Mouse (Mus musculus) thymus, postnatal 10 days (tissue): ENCODE measurements around the gene Prr5l.
A peak's percentile ranks its signal among the peaks of the same experiment; 100 is the strongest.

Source experiments
- DNase-seq, 2 experiments: peaks; one replicate each; pipeline ENCODE4 v3.0.0; 2021; ENCODE audit warnings: low spot score in 2 of 2

The Prr5l gene

DNA sequence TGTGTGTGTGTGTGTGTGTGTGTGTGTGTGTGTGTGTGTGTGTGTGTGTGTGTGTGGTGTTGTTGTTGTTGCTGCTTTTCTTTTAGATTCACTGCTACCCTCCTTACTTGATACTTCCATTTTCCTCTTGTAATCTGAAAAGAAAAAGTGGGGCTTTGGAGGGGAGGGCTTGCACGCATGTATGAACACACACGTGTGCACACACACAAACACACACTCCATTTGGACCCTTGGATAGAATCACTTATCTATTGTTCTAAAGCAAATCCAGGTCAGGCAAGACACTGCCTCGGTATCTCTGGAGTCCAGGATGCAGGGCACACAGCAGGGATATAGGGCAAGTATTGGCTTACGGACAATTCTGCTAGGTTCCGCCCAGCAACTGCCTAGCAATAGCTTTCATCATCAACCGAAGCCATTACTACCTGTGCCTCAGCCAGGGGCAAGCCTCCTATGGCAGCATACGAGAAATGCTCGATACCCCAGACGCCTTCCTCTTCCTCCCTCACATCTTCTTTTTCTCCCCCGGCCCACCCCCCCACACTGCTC is 159.4 kb downstream of the Prr5l start:
- DNase-seq: no peak

DNA sequence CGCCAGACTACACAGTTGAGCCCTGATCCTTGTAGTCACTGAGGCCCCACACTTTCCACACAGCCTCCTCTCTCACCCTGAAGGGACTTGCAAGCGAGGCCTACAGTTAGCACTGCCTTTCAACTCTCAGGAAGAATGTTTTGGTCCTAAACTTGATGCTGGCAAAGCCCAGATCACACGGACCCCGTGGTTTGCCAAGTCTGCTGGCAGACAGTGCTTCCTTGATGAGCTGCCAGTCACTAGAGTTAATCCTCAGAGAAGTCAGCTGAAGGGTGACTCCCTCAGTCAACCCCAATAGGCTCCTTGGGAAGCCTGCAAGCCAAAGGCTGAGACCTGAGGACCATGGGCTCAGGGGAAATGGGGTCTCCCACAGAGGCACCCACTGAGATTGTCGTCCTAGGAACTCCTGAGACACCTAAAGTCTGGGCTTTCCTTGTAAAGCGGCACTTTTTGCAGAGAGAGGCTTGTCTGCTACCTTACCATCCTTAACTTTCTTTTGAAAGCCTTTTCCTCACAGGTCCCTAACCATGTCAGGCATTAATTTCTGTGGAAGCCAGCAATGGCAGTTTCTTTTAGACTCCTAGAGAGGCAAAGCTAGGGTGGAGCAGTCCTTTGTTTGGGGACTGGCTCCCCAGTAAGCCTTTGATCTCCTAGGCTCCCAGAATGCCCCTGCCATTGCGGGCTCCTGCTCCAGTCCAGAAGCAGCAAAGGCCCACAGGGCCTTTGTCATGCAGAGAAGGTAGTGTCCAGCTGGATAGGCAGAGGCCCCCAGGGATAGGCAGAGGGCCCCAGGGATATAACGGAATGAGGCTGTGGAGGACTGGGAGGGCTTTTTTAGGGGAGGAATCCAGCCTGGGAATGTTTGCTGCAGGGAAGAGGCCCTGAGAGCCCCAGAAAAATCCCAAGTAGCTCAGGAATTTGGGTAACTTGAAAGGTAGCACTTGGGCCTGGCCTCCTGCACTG is 160.2 kb downstream of the Prr5l start:
- no peak for DNase-seq

DNA sequence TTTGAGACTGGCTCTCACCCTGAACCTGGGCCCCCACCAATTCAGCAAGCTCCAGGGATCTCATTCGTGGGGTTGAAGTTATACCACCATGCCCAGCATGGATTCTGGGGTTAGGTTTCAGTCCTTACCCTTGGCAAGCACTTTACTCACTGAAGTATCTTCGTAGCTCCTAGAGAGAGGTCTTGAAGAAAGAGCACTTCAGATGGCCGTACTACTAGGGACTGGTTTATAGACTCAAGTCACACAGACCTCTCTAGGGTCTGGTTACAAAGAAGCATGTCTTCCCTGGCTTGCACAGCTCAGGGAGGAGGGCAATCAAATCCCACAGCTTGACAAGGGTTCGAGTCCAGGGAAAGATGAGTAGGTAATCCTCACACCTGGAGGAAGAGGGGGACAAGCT is 161.0 kb downstream of the Prr5l start:
- no peak for DNase-seq

- DNase-seq: no peak
Measured at GRCm38 (mm10) chr2:101717162-101717561, 165.7 kb downstream of the Prr5l start.

GRCm38 (mm10) chr2:101715650-101716323 is 167.0 kb downstream of the Prr5l start:
- DNase-seq: peak in 1 of 2 experiments; percentile 67

- DNase-seq: no peak
Measured at GRCm38 (mm10) chr2:101711608-101712007, 171.2 kb downstream of the Prr5l start.

GRCm38 (mm10) chr2:101705941-101706485 is 176.8 kb downstream of the Prr5l start:
- no peak for DNase-seq

- no peak for DNase-seq
Measured at GRCm38 (mm10) chr2:101699284-101699683, 183.5 kb downstream of the Prr5l start.

DNA sequence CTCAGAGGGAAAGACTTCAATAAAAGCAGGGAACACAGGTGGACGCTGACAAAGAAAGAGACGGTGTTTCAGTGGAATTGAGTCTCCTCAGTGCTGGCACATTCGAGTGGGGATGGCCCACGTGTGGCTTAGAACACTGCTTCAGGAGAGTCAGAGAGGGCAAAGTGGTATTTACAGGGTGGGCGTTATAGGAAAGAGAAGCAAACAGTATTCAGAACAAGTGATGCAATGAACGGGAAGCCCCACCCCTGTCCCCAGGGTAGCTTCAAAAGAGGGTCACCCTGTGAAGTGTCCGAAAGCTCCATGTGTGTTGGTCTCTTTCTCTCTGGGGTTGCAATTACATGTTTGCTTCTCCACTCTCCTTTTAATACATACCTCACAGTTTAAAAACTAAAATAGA is 187.2 kb downstream of the Prr5l start:
- DNase-seq: no peak

GRCm38 (mm10) chr2:101693577-101694215 is 189.1 kb downstream of the Prr5l start:
- peak in 1 of 2 experiments; percentile 17 for DNase-seq

DNA sequence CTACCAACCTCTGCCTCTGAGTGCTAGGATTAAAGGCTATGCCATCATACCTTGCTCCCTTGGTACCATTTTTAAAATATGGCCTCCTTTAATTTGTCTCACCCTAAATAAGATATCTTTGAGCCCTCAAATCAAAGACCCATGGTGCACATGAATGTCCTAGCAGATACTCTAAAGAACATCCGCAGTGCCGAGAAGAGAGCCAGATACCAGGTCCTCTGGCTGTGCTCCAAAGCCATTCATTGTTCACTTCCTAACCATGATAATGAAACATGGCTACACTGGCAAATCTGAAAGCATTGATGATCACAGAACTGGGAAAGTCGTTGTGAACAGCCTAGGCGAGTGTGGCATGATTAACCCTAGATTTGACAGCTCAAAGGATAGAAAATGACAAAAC is 189.8 kb downstream of the Prr5l start:
- no peak for DNase-seq

GRCm38 (mm10) chr2:101690252-101690827 is 192.5 kb downstream of the Prr5l start:
- DNase-seq: no peak

GRCm38 (mm10) chr2:101688011-101688410 is 194.8 kb downstream of the Prr5l start:
- DNase-seq: no peak

- no peak for DNase-seq
Measured at GRCm38 (mm10) chr2:101684421-101684820, 198.4 kb downstream of the Prr5l start.

- DNase-seq: no peak
Measured at GRCm38 (mm10) chr2:101679164-101679784, 203.6 kb downstream of the Prr5l start.

DNA sequence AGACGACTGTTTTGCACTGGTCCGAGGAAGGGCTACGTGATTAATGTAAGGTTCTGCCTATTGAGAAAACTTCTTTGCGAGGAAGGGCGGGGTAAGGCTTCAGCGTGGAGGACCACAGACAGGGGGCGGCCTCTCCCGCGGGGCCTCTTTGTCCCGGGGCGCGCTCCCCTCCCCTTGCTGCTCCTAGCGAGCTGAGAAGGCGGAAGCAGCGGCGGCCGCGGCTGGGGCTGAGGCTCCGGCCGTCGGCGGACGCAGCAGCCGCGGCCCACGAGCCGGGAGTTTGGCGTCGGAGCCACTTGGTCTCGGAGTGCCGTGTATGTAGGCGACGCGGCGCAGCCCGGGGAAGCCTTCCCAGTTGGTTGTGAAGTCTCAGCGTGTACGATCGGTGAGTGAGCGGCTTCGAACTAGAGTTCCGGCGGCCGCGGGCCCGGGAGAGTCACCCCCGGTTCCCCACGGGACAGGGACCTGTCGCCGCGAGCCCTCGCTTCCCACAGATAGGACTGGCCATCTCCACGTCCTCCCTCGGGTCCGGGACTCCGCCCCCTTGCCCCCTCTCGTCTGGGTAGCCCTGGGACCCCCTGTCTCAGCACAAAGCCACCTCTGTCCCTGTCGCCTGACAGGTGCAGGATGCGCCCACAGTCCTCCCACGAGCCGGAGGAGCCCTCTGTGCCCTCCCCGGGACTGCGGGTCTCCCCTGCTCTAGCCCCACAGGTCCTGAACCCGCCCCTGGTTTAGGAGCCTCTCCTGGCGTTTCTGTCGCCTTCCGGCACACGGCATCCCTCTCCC is 204.4 kb downstream of the Prr5l start, which contains the start of gene Traf6:
Gene Traf6, plus strand, starts transcription at position 194 of the 786 bp plus-strand sequence.
- peak; percentile 78 to 89 for DNase-seq

- DNase-seq: no peak
Measured at GRCm38 (mm10) chr2:101673547-101673946, 209.3 kb downstream of the Prr5l start.

- no peak for DNase-seq
Measured at GRCm38 (mm10) chr2:101668751-101669150, 214.1 kb downstream of the Prr5l start.

DNA sequence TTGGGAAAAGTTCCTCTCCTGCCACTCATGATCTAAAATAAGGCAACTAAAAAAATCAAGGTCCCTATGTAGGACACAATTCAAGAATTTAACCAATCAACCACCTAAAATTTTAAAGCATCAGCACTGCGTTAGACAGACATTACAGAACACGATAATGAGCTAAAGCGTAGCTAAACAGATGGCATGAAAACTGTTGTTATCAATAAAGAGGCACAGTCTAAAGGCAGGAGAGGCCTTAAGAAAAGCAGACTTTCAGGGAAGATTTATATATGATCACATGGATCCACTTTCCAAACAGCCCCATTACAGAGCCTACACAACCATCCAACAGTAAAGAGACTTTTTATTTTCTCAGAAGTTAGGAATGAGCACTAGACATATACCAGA is 217.1 kb downstream of the Prr5l start:
- DNase-seq: no peak
